Mouse (Mus musculus) liver, postnatal 0 days (tissue): Measurements from ENCODE around the gene Clstn2. TPM values are rescaled to one million over a fixed set of nuclear protein-coding genes. Genes with fewer than 3 reads are reported as not detected.

Experiments used
- ATAC-seq: fragments of 200-750 bp; cut with Nextera tagmentation; 2 replicates; pipeline ENCODE4 v1.8.0; 2017; ENCODE audit warnings: mild to moderate bottlenecking, moderate library complexity
- DNase-seq: peaks from one replicate; pipeline ENCODE4 v3.0.0-alpha.2; 2016
- H3K27ac ChIP-seq: fragments of 300-500 bp; sonication (generic); 2 replicates; pipeline ENCODE4 v1.5.1; 2014; ENCODE audit warnings: antibody characterized with exemption, moderate library complexity, mild to moderate bottlenecking, low read depth
- H3K27me3 ChIP-seq: fragments of 300-500 bp; sonication (generic); 2 replicates; pipeline ENCODE4 v1.6.1; 2014; ENCODE audit warnings: low read length, control low read depth, mixed read lengths; ENCODE audit not compliant: insufficient read depth
- H3K36me3 ChIP-seq: fragments of 300-500 bp; sonication (generic); replicated peaks from 2 replicates; pipeline ENCODE4 v1.6.1; 2014; ENCODE audit warnings: mild to moderate bottlenecking, control low read depth, low read length, moderate library complexity, mixed read lengths; ENCODE audit not compliant: insufficient read depth
- H3K4me1 ChIP-seq: fragments of 300-500 bp; sonication (generic); 2 replicates; pipeline ENCODE4 v1.6.1; 2014; ENCODE audit warnings: antibody characterized with exemption, mild to moderate bottlenecking, control low read depth; ENCODE audit not compliant: insufficient read depth
- H3K4me2 ChIP-seq: fragments of 300-500 bp; sonication (generic); 2 replicates; pipeline ENCODE4 v1.6.1; 2014; ENCODE audit warnings: low read depth, mild to moderate bottlenecking, low read length, moderate library complexity, mixed read lengths
- H3K4me3 ChIP-seq: fragments of 300-500 bp; sonication (generic); 2 replicates; pipeline ENCODE4 v1.5.1; 2014; ENCODE audit warnings: low read depth, low read length
- H3K9ac ChIP-seq: fragments of 300-500 bp; sonication (generic); replicated peaks from 2 replicates; pipeline ENCODE4 v1.6.1; 2014; ENCODE audit warnings: mild to moderate bottlenecking, moderate library complexity
- H3K9me3 ChIP-seq: fragments of 300-500 bp; sonication (generic); 2 replicates; pipeline ENCODE4 v1.6.1; 2016; ENCODE audit warnings: mild to moderate bottlenecking, control low read depth, low read length, mixed read lengths
- CTCF ChIP-seq: sonication (generic); IDR thresholded peaks from 2 replicates; pipeline ENCODE4 v1.5.1; 2016; ENCODE audit warnings: antibody characterized with exemption, low read depth
- EP300 ChIP-seq: IDR thresholded peaks from 2 replicates; pipeline ENCODE4 v1.6.1; 2016; ENCODE audit warnings: antibody characterized with exemption, low read depth, mild to moderate bottlenecking
- WGBS: fragments of 180-500 bp; shearing (Covaris S2); extraction: QIAGEN DNeasy Blood & Tissue Kit; methylation state at CpG from one replicate; pipeline ENCODE4 v1.1.7; 2014; ENCODE audit not compliant: insufficient replicate concordance; 5-methylcytosine and 5-hydroxymethylcytosine counted together
- polyA plus RNA-seq: library from polyadenylated mRNA; unstranded; fragments of >200 nt; fragmentation: Nextera tagmentation; extraction: Ambion mirVana; gene quantifications from 2 replicates; pipeline ENCODE4 v1.2.1, GENCODE M21; 2015

Gene Clstn2
- polyA plus RNA-seq, 1 experiment from 2014 or later: 0.12 TPM

- no peak overlapping the region for H3K27ac ChIP-seq
- H3K4me2 ChIP-seq: no peak overlapping the region
- no peak overlapping the region for H3K9ac ChIP-seq
- WGBS: 60% methylated on average over 2 of the region's 2 CpGs
- H3K36me3 ChIP-seq: no peaks in the 10 kb centered on the region
- ATAC-seq: no peak
- no peaks in the 10 kb centered on the region for H3K9me3 ChIP-seq
- H3K4me3 ChIP-seq: no peak overlapping the region
- no peaks in the 10 kb centered on the region for H3K4me1 ChIP-seq
- no peak for DNase-seq
- TF ChIP-seq CTCF: no peak
- no peak for TF ChIP-seq EP300
- H3K27me3 ChIP-seq: no peaks in the 10 kb centered on the region
Measured at GRCm38 (mm10) chr9:97746574-97746973, 286.4 kb downstream of the Clstn2 start.

GRCm38 (mm10) chr9:97727715-97728486 lies 305.1 kb downstream of the Clstn2 start:
- TF ChIP-seq CTCF: no peak
- no peak for TF ChIP-seq EP300
- Histone ChIP-seq H3K4me1 (no peaks in the 10 kb centered on the region), H3K27ac (no peak overlapping the region), H3K27me3 (no peaks in the 10 kb centered on the region), H3K4me3 (no peak overlapping the region), H3K4me2 (no peak overlapping the region), H3K9me3 (no peaks in the 10 kb centered on the region), H3K36me3 (no peaks in the 10 kb centered on the region), H3K9ac (no peak overlapping the region)
- 71% methylated on average over 3 of the region's 3 CpGs for WGBS
- ATAC-seq (no peak), DNase-seq (no peak)

- Histone ChIP-seq H3K4me3 (no peak overlapping the region), H3K9me3 (no peaks in the 10 kb centered on the region), H3K36me3 (no peaks in the 10 kb centered on the region), H3K9ac (no peak overlapping the region), H3K27me3 (no peaks in the 10 kb centered on the region), H3K4me2 (no peak overlapping the region), H3K27ac (no peak overlapping the region), H3K4me1 (no peaks in the 10 kb centered on the region)
- TF ChIP-seq EP300 (no peak), CTCF (no peak)
- DNase-seq (no peak), ATAC-seq (no peak)
Measured at GRCm38 (mm10) chr9:97717728-97718127, 315.3 kb downstream of the Clstn2 start.

GRCm38 (mm10) chr9:97717005-97717404 lies 316.0 kb downstream of the Clstn2 start:
- no peak overlapping the region for H3K4me2 ChIP-seq
- H3K36me3 ChIP-seq: no peaks in the 10 kb centered on the region
- H3K27me3 ChIP-seq: no peaks in the 10 kb centered on the region
- WGBS: 73% methylated on average over 7 of the region's 7 CpGs
- H3K9me3 ChIP-seq: no peaks in the 10 kb centered on the region
- H3K27ac ChIP-seq: no peak overlapping the region
- no peak overlapping the region for H3K9ac ChIP-seq
- no peaks in the 10 kb centered on the region for H3K4me1 ChIP-seq
- no peak overlapping the region for H3K4me3 ChIP-seq
- DNase-seq: no peak
- no peak for ATAC-seq
- TF ChIP-seq EP300 (no peak), CTCF (no peak)

- 76% methylated on average over 3 of the region's 3 CpGs for WGBS
- Histone ChIP-seq H3K4me3 (no peak overlapping the region), H3K4me2 (no peak overlapping the region), H3K27ac (no peak overlapping the region), H3K9me3 (no peaks in the 10 kb centered on the region), H3K4me1 (no peaks in the 10 kb centered on the region), H3K9ac (no peak overlapping the region), H3K36me3 (no peaks in the 10 kb centered on the region), H3K27me3 (no peaks in the 10 kb centered on the region)
- TF ChIP-seq CTCF (no peak), EP300 (no peak)
- ATAC-seq (no peak), DNase-seq (no peak)
Measured at GRCm38 (mm10) chr9:97712888-97713287, 320.1 kb downstream of the Clstn2 start.

- no peak for ATAC-seq
- no peak overlapping the region for H3K4me2 ChIP-seq
- H3K36me3 ChIP-seq: no peaks in the 10 kb centered on the region
- TF ChIP-seq CTCF: no peak
- TF ChIP-seq EP300: no peak
- 89% methylated on average over 4 of the region's 4 CpGs for WGBS
- H3K9me3 ChIP-seq: no peaks in the 10 kb centered on the region
- H3K4me3 ChIP-seq: no peak overlapping the region
- no peaks in the 10 kb centered on the region; the same call in 1 of the 2 replicates for H3K4me1 ChIP-seq
- no peaks in the 10 kb centered on the region for H3K27me3 ChIP-seq
- H3K9ac ChIP-seq: no peak overlapping the region
- no peak for DNase-seq
- H3K27ac ChIP-seq: no peak overlapping the region
Measured at GRCm38 (mm10) chr9:97703901-97704503, 329.0 kb downstream of the Clstn2 start.
